Mouse (Mus musculus): ENCODE results near the gene Hsbp1.

Gene Hsbp1

GRCm38 (mm10) chr8:119378476-119378875 is 34.2 kb downstream of the Hsbp1 start:
- no peak for TF ChIP-seq GATA4 (IDR thresholded peaks at IDR 0.05; ENCODE audit: insufficient replicate concordance, low read length)

GRCm38 (mm10) chr8:119380619-119381018 is 36.3 kb downstream of the Hsbp1 start:
- no peak for TF ChIP-seq GATA4 (IDR thresholded peaks at IDR 0.05; ENCODE audit: insufficient replicate concordance, low read length)

GRCm38 (mm10) chr8:119384478-119384877 is 40.2 kb downstream of the Hsbp1 start:
- TF ChIP-seq GATA4 (IDR thresholded peaks at IDR 0.05; ENCODE audit: insufficient replicate concordance, low read length): no peak

- no peak for TF ChIP-seq GATA4 (IDR thresholded peaks at IDR 0.05; ENCODE audit: insufficient replicate concordance, low read length)
Measured at GRCm38 (mm10) chr8:119385854-119386253, 41.6 kb downstream of the Hsbp1 start.

GRCm38 (mm10) chr8:119386988-119387387 is 42.7 kb downstream of the Hsbp1 start:
- TF ChIP-seq GATA4 (IDR thresholded peaks at IDR 0.05; ENCODE audit: insufficient replicate concordance, low read length): no peak

DNA sequence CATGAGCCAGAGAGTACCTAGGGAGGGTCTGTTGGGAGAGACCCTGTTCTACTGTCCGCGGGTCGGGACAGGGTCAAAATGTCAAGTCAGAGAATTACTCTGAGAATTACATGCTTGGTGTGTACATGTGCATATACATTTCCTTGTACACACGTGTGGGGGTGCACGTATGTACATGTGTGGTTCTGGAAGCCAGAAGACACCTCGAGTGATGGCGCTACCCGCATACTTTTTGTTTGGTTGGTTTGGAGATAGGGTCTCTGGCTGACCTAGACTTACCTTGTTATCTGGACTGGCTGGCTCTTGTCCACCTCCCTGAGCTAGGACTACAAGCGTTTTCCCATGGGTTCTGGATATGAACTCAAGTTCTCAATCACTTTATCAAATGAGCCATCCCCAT is 49.8 kb downstream of the Hsbp1 start:
- TF ChIP-seq GATA4 (IDR thresholded peaks at IDR 0.05; ENCODE audit: insufficient replicate concordance, low read length): no peak

DNA sequence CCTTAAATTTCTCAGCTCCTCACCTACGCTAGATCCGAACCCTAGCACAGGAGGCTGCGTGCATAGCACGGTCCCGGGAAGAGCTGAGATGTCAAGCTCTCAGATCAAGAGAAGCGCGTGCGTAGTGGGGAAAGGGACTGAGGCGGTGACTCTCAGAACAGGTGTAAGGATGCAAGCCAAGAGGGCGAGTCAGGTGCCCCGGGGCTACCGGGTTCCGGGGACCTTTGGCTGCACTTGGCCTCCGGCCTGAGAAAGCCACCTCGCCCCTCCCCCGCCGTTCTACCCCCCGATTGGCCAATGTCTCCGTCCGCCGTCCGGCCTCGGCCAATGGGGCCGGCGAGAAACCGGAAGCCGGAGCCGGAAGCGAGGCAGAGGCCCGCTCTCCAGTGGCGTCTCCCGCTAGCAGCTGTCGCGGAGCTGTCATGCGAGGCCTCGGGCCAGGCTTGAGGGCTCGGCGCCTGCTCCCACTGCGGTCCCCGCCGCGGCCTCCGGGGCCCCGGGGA is 50.3 kb downstream of the Hsbp1 start, which contains the start of gene Mlycd:
Gene Mlycd (plus strand): TSS at position 355 of the 503 bp plus-strand sequence.
- no peak for TF ChIP-seq GATA4 (IDR thresholded peaks at IDR 0.05; ENCODE audit: insufficient replicate concordance, low read length)

- no peak for TF ChIP-seq GATA4 (IDR thresholded peaks at IDR 0.05; ENCODE audit: insufficient replicate concordance, low read length)
Measured at GRCm38 (mm10) chr8:119395072-119395950, 51.0 kb downstream of the Hsbp1 start.
